Mouse (Mus musculus) thymus, adult 2 months (tissue): Measurements from ENCODE around the gene Ptbp1. TPM values are rescaled to one million over a fixed set of nuclear protein-coding genes. Genes with fewer than 3 reads are reported as not detected.

Source experiments
- DNase-seq: peaks from one replicate; pipeline ENCODE4 v3.0.0; 2021
- H3K27ac ChIP-seq: fragments of 200-500 bp; 2 replicates; pipeline ENCODE4 v1.5.1; 2012; ENCODE audit warnings: low read length, control low read depth; ENCODE audit not compliant: control insufficient read depth, insufficient read depth
- H3K27me3 ChIP-seq: fragments of 200-500 bp; 2 replicates; pipeline ENCODE4 v1.6.1; 2012; ENCODE audit warnings: mild to moderate bottlenecking, low read length, moderate library complexity, mixed read lengths; ENCODE audit not compliant: control insufficient read depth, insufficient read depth
- H3K36me3 ChIP-seq: fragments of 200-500 bp; 2 replicates; pipeline ENCODE4 v1.6.1; 2012; ENCODE audit warnings: mild to moderate bottlenecking, low read length, moderate library complexity; ENCODE audit not compliant: control insufficient read depth, insufficient read depth
- H3K4me1 ChIP-seq: fragments of 200-500 bp; replicated peaks from 2 replicates; pipeline ENCODE4 v1.6.1; 2012; ENCODE audit warnings: low read length; ENCODE audit not compliant: control insufficient read depth, insufficient read depth
- H3K4me3 ChIP-seq: fragments of 200-500 bp; 2 replicates; pipeline ENCODE4 v1.5.1; 2012; ENCODE audit warnings: mild to moderate bottlenecking, low read length, control low read depth, moderate library complexity; ENCODE audit not compliant: control insufficient read depth, insufficient read depth
- CTCF ChIP-seq: fragments of 200-500 bp; IDR thresholded peaks from 2 replicates; pipeline ENCODE4 v1.5.1; 2012; ENCODE audit warnings: mild to moderate bottlenecking, control low read depth, low read length, moderate library complexity, borderline replicate concordance; ENCODE audit not compliant: control insufficient read depth, poor library complexity, insufficient read depth; ENCODE audit errors: extremely low read depth
- POLR2A ChIP-seq: fragments of 200-500 bp; IDR thresholded peaks from 2 replicates; pipeline ENCODE4 v1.6.1; 2012; ENCODE audit warnings: mild to moderate bottlenecking, low read length, control low read depth, moderate library complexity; ENCODE audit not compliant: control insufficient read depth, poor library complexity, insufficient read depth; ENCODE audit errors: extremely low read depth
- WGBS: fragments of 180-500 bp; shearing (Covaris S2); methylation state at CpG from one replicate; pipeline ENCODE4 v1.1.7; 2018; 5-methylcytosine and 5-hydroxymethylcytosine counted together
- polyA plus RNA-seq: library from polyadenylated mRNA; depleted of rRNA; stranded (reverse); fragments of >200 nt; gene quantifications from 2 replicates; pipeline ENCODE4 v1.2.3, GENCODE M21; 2012

Gene Ptbp1
- polyA plus RNA-seq, 1 experiment: 583 TPM

DNA sequence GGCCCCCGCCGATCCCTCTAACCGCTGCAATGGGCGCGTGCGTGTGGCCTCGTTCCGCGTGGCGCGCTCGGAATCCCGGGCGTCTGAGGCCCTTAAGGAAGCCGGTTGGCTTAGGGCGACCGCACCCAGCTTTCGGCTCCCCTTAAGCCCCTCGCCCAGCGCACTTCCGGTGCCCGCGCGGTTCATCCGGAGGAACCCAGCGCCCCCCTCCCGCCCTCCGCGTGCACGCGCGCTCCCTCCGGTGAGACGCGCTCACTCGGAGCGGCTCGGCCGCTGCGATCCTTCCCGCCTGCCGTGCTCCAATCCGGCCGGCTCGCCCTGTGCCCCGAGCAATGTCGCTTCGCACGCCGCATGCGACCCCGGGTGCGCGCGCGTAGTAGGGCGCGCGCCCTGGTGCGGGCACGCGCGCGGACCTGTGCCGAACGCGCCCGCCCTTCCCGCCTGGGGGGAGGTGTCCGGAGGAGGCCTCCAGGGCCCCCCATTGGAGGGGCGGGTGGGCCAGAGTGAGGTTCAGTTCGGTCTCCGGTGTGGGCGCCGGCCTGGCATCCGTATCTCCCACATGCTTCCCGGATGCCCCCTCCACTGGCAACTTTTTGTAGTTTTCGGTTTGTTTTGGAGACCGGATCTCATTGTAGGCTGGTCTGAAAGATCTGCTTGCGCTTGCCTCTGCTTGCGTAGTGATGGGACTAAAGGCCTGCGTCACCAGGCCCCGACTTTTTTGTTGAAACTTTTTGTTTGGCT is 744 bp downstream of the Ptbp1 start:
- peak overlapping the region; percentile 95 for H3K27ac ChIP-seq
- peak; percentile 82 for DNase-seq
- peaks cover 25% of the 10 kb centered on the region for H3K36me3 ChIP-seq
- WGBS: under 1% methylated on average over 83 of the region's 83 CpGs
- H3K27me3 ChIP-seq: no peaks in the 10 kb centered on the region
- TF ChIP-seq CTCF (no peak), POLR2A (peak; percentile 34)
- H3K4me3 ChIP-seq: peak overlapping the region; percentile 90
- peaks cover 67% of the 10 kb centered on the region for H3K4me1 ChIP-seq

DNA sequence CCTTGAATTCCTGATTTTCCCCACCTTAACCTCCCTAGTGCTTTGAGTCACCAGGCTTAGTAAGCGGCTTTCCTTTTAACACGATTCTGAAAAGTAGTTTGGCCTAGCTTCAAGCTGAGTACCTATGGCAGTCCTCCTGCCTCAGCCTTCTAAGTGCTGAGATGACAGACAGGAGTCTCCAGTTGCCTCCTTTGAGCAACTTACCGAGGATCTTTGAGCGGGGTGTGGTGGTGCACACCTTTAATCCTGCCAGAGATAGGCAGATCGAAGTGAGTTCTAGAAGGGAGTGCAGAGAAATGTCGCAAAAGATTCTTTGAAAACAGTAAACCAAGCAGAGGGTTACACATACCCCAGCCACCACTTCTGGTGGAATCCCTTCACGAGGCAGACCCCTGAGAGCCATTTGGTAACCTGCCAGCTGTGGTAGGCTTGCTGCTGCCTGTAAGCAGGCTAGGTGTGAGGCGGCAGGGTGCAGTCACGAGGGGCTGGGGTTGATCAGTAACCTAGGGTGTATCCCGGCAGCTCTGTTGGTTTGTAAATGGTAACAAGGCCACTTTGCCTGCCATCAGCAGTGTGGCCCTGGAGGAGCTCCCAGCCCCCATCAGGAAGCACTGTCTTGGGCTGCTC is 1.4 kb downstream of the Ptbp1 start:
- Histone ChIP-seq H3K36me3 (peaks cover 32% of the 10 kb centered on the region), H3K4me3 (peak overlapping the region; percentile 90), H3K4me1 (peaks cover 60% of the 10 kb centered on the region), H3K27ac (peak overlapping the region; percentile 95), H3K27me3 (no peaks in the 10 kb centered on the region)
- under 1% methylated on average over 10 of the region's 10 CpGs for WGBS
- peak; percentile 34 for DNase-seq
- TF ChIP-seq CTCF (no peak), POLR2A (no peak)

- H3K27ac ChIP-seq: no peak overlapping the region
- 17% methylated on average over 6 of the region's 6 CpGs for WGBS
- no peak for DNase-seq
- peak overlapping the region; percentile 90 for H3K4me3 ChIP-seq
- H3K4me1 ChIP-seq: peaks cover 54% of the 10 kb centered on the region
- TF ChIP-seq POLR2A (no peak), CTCF (no peak)
- peaks cover 38% of the 10 kb centered on the region for H3K36me3 ChIP-seq
- no peaks in the 10 kb centered on the region for H3K27me3 ChIP-seq
Observed at GRCm38 (mm10) chr10:79856280-79856679, 2.1 kb downstream of the Ptbp1 start.

DNA sequence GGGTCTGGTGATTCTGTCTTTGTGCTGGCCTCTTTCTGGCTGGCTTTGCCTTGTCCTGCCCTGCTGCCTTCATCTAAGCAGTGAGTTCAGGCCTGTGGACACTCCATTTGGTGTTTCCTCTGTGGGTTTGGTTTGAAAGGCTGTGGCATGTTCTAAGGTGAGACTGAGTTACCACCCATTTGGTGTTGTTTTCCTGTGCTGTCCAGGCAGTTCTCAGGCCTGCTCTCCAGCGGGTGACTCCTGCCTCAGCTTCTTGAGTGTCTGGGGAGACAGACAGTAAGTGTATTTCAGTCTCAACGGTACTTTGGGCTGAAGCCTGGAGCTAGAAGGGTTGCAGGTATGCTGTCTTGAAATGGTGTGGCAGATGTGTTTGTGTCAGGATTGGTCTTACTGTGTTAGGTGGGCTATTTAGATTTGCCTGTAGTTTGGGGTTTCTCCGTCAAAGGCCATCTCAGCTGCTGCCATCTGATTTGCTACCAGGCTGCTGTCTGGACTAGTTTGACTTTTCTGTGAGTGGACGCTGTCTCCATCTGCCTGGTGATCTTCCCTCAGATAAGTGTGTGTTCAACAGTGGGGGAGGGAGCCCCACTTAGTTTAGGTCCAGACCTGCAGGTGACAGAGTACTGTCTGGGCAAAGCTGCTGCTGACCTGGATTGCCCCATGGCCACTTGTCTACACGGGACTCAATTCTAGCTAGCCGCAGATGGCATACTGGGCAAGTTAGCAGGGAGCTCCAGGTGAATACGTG is 2.7 kb downstream of the Ptbp1 start:
- Histone ChIP-seq H3K4me1 (peaks cover 48% of the 10 kb centered on the region), H3K36me3 (peaks cover 44% of the 10 kb centered on the region), H3K27ac (peak overlapping the region; percentile 7; the same call in 1 of the 2 replicates)

GRCm38 (mm10) chr10:79857452-79857811 is 3.2 kb downstream of the Ptbp1 start:
- Histone ChIP-seq H3K4me1 (peaks cover 42% of the 10 kb centered on the region), H3K36me3 (peaks cover 50% of the 10 kb centered on the region), H3K27ac (peak overlapping the region; percentile 7; the same call in 1 of the 2 replicates), H3K27me3 (no peaks in the 10 kb centered on the region), H3K4me3 (peak overlapping the region; percentile 24)
- TF ChIP-seq POLR2A (no peak), CTCF (no peak)
- DNase-seq: peak; percentile 43
- 4% methylated on average over 4 of the region's 4 CpGs for WGBS

More for the DNA sequence above, 2.7 kb downstream of the Ptbp1 start:
- no peak for TF ChIP-seq POLR2A
- no peak for TF ChIP-seq CTCF
- 13% methylated on average over 7 of the region's 7 CpGs for WGBS
- no peak for DNase-seq
- Histone ChIP-seq H3K27me3 (no peaks in the 10 kb centered on the region), H3K4me3 (peak overlapping the region; percentile 90)

DNA sequence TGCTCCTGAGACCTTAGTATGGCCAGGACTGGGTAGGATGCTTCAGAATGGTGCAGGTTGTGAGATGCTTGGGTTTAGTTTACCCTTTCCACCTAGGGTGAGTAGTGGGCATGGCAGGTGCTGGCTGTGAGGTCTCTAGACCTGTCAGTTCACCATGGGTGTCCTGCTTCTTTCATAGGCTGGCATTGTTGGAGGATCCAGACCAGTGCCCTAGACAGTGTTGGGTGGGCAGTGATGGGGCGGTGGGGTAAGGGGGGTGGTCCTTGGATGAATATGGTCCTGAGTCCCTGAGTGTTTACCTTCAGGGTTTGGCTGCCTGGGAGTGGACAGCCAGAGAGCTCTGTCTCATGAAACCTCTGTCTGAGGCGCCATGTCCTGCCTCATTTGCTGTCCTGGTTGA is 3.7 kb downstream of the Ptbp1 start:
- Histone ChIP-seq H3K4me3 (no peak overlapping the region), H3K27me3 (no peaks in the 10 kb centered on the region), H3K27ac (no peak overlapping the region), H3K36me3 (peaks cover 55% of the 10 kb centered on the region), H3K4me1 (peaks cover 38% of the 10 kb centered on the region)
- TF ChIP-seq POLR2A (no peak), CTCF (no peak)
- 91% methylated on average over 2 of the region's 2 CpGs for WGBS
- DNase-seq: no peak

DNA sequence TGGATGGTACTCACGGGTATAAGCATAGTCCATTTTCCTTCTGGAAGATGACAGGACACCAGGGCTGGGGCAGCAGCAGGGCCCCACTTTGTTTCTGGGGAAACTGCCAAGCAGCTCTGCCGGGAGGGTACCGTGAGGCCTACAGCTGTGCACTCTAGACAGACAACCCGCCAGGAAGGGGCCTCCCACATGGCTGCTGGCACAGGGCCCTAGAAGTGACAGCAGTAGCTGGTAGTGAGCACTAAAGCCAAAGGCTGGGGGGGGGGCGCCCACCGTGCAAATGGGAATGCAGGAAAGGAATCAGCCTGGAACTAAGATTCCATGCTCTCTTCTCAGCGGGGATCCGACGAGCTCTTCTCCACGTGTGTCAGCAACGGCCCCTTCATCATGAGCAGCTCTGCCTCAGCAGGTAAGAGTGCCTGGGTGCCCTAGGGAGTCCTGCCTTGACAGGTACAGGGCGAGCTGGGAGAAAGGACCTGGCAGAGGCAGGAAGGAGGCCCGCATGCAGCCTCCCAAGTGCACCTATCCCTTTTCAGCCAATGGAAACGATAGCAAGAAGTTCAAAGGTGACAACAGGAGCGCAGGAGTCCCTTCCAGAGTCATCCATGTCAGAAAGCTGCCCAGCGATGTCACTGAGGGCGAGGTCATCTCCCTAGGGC is 4.3 kb downstream of the Ptbp1 start:
- Histone ChIP-seq H3K27ac (no peak overlapping the region), H3K4me1 (peaks cover 31% of the 10 kb centered on the region), H3K27me3 (no peaks in the 10 kb centered on the region), H3K36me3 (peaks cover 61% of the 10 kb centered on the region), H3K4me3 (no peak overlapping the region)
- TF ChIP-seq CTCF (no peak), POLR2A (no peak)
- peak; percentile 17 for DNase-seq
- WGBS: 65% methylated on average over 17 of the region's 17 CpGs
